Mouse (Mus musculus): ENCODE results near the gene C1qtnf9.

DNA sequence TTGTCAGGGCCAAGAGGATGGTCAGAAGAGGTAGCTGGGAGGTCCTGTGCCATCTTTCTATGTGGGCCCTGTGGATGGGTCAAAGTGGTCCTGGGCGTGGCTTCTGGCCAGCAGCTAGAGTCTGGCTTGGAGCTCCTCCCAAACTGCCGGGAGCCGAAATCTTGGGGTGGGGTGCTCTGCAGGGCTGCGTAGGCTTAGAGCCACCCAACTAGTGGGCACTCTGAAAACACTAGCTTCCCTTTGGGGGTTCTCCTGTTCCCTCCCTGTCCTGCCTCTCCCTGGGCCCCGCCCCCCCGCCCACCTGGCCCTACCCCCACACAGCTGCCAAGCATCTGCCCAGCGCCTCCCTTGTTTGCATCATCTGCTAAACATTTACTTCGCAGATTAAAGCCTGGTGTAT lies 46.6 kb upstream of the C1qtnf9 start:
- no peak for TF ChIP-seq CTCF (IDR thresholded peaks at IDR 0.05; ENCODE audit: borderline replicate concordance, control insufficient read depth, extremely low read depth, insufficient read depth, low read length, poor library complexity)
- TF ChIP-seq POLR2A (IDR thresholded peaks at IDR 0.05; ENCODE audit: control insufficient read depth, extremely low read depth, insufficient read depth, low read length, poor library complexity), result no peak
